Mouse (Mus musculus): ENCODE data around the gene Capn7.

GRCm38 (mm10) chr14:31317754-31318153 is 18.7 kb upstream of the Capn7 start:
- TF ChIP-seq ZC3H11A (IDR thresholded peaks at IDR 0.05; ENCODE audit: borderline replicate concordance, low read depth, low read length) (no peak), HCFC1 (IDR thresholded peaks at IDR 0.05; ENCODE audit: borderline replicate concordance, insufficient read depth, low read length) (no peak), CHD2 (IDR thresholded peaks at IDR 0.05; ENCODE audit: low read depth, low read length) (no peak), ZNF384 (IDR thresholded peaks at IDR 0.05; ENCODE audit: low read depth, low read length) (no peak)

Data from ES-E14 (cell line).